Mouse (Mus musculus) midbrain, embryonic 14.5 days (tissue): Measurements from ENCODE around the gene Gm47995. TPM values are rescaled to one million over a fixed set of nuclear protein-coding genes. Genes with fewer than 3 reads are reported as not detected.

Source experiments
- ATAC-seq: fragments of 200-750 bp; cut with Nextera tagmentation; 2 replicates; pipeline ENCODE4 v1.8.0; 2017; ENCODE audit warnings: moderate number of reproducible peaks, moderate library complexity; ENCODE audit not compliant: low FRiP score, low TSS enrichment
- DNase-seq: peaks from one replicate; pipeline ENCODE4 v3.0.0-alpha.2; 2015
- H3K27ac ChIP-seq: fragments of 300-500 bp; sonication (generic); replicated peaks from 2 replicates; pipeline ENCODE4 v1.5.1; 2014; ENCODE audit warnings: mild to moderate bottlenecking, low read depth, low read length, moderate library complexity
- H3K27me3 ChIP-seq: fragments of 300-500 bp; sonication (generic); 2 replicates; pipeline ENCODE4 v1.6.1; 2014; ENCODE audit warnings: low read length, control low read depth, mixed read lengths; ENCODE audit not compliant: control insufficient read depth, insufficient read depth
- H3K36me3 ChIP-seq: fragments of 300-500 bp; sonication (generic); 2 replicates; pipeline ENCODE4 v1.6.1; 2014; ENCODE audit warnings: low read length, control low read depth; ENCODE audit not compliant: control insufficient read depth, insufficient read depth
- H3K4me1 ChIP-seq: fragments of 300-500 bp; sonication (generic); 2 replicates; pipeline ENCODE4 v1.6.1; 2014; ENCODE audit warnings: mild to moderate bottlenecking, antibody characterized with exemption, low read length, control low read depth; ENCODE audit not compliant: control insufficient read depth, insufficient read depth
- H3K4me2 ChIP-seq: fragments of 300-500 bp; sonication (generic); 2 replicates; pipeline ENCODE4 v1.6.1; 2014; ENCODE audit warnings: mild to moderate bottlenecking, low read length, moderate library complexity
- H3K4me3 ChIP-seq: fragments of 300-500 bp; sonication (generic); replicated peaks from 2 replicates; pipeline ENCODE4 v1.5.1; 2014; ENCODE audit warnings: low read depth, low read length
- H3K9ac ChIP-seq: fragments of 300-500 bp; sonication (generic); replicated peaks from 2 replicates; pipeline ENCODE4 v1.6.1; 2014; ENCODE audit warnings: mild to moderate bottlenecking, low read length, moderate library complexity
- H3K9me3 ChIP-seq: fragments of 300-500 bp; sonication (generic); 2 replicates; pipeline ENCODE4 v1.6.1; 2016; ENCODE audit warnings: low read length, control low read depth, mixed read lengths; ENCODE audit not compliant: control insufficient read depth
- WGBS: fragments of 180-500 bp; shearing (Covaris S2); extraction: QIAGEN DNeasy Blood & Tissue Kit; methylation state at CpG from one replicate; pipeline ENCODE4 v1.1.7; 2014; 5-methylcytosine and 5-hydroxymethylcytosine counted together
- polyA plus RNA-seq: library from polyadenylated mRNA; unstranded; fragments of >200 nt; fragmentation: Nextera tagmentation; extraction: Ambion mirVana; gene quantifications from 2 replicates; pipeline ENCODE4 v1.2.1, GENCODE M21; 2014

The Gm47995 gene
- polyA plus RNA-seq, 1 experiment from 2014 or later: not detected

DNA sequence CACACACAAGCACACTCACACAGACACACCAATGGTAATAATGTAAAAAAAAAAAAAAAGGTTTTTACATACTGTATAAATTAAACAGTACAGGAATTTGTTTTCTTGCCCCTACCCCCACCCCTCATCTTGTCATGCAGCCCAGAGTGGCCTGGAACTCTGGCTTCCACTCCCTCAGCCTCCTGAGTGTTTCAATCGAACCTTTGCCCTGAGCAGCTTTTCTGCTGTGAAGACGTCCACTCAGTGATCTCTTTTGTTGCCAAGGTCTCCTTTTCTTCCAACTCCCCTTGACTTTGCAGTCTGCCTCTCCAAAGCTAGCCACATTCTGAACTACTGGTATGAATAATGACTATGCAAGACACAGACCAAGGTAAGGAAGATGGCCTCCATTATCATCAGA, 47.6 kb downstream of the Gm47995 start:
- 0 out of 2 replicates have a peak, but pooled peaks cover under 1% of the 10 kb centered on the region for H3K9me3 ChIP-seq
- no peak overlapping the region for H3K4me2 ChIP-seq
- no peaks in the 10 kb centered on the region for H3K36me3 ChIP-seq
- no peak overlapping the region for H3K9ac ChIP-seq
- ATAC-seq: no peak
- no peak overlapping the region for H3K27ac ChIP-seq
- no peak overlapping the region for H3K4me3 ChIP-seq
- DNase-seq: no peak
- no peaks in the 10 kb centered on the region for H3K4me1 ChIP-seq
- no peaks in the 10 kb centered on the region for H3K27me3 ChIP-seq
- WGBS: 54% methylated on average over 2 of the region's 2 CpGs

Other genes starting within 250 kb of the Gm47995 start
- 0.74 and 1.5 TPM in 2 replicates for gene Hmcn1, start 205.0 kb upstream of the Gm47995 start, polyA plus RNA-seq
- gene Gm47985, start 15.9 kb upstream of the Gm47995 start, polyA plus RNA-seq: 0.16 TPM in 1 of 2 replicates, not detected in the other
- not detected in 2 replicates for gene Gm8947, start 6.1 kb upstream of the Gm47995 start, polyA plus RNA-seq
- gene 3110040M04Rik, start 5.7 kb downstream of the Gm47995 start, polyA plus RNA-seq: not detected in 2 replicates
- not detected in 2 replicates for gene Gm47996, start 11.7 kb downstream of the Gm47995 start, polyA plus RNA-seq
- 182 and 297 TPM in 2 replicates for gene Ivns1abp, start 146.0 kb downstream of the Gm47995 start, polyA plus RNA-seq
- 19.9 and 20.3 TPM in 2 replicates for gene Swt1, start 230.0 kb downstream of the Gm47995 start, polyA plus RNA-seq
- gene Trmt1l, start 230.1 kb downstream of the Gm47995 start, polyA plus RNA-seq: 31.1 and 42.8 TPM in 2 replicates